Mouse (Mus musculus) liver, postnatal 0 days (tissue): ENCODE data around the gene Trim62.

Experiments
- CTCF ChIP-seq: sonication (generic); IDR thresholded peaks from 2 replicates; pipeline ENCODE4 v1.5.1; 2016; ENCODE audit warnings: antibody characterized with exemption, low read depth
- EP300 ChIP-seq: IDR thresholded peaks from 2 replicates; pipeline ENCODE4 v1.6.1; 2016; ENCODE audit warnings: antibody characterized with exemption, low read depth, mild to moderate bottlenecking

- TF ChIP-seq CTCF, result no peak
- TF ChIP-seq EP300, result no peak
Measured at GRCm38 (mm10) chr4:128932783-128933182, 49.4 kb downstream of the Trim62 start.
